Mouse (Mus musculus) CH12.LX (cell line): ENCODE data around the gene Cyp3a13. TPM values are rescaled to one million over a fixed set of nuclear protein-coding genes. Genes with fewer than 3 reads are reported as not detected.

Experiments used
- DNase-seq: peaks from one replicate; pipeline ENCODE4 v3.0.0-alpha.2; 2013; ENCODE audit errors: extremely low read depth
- H3K27ac ChIP-seq: 2 replicates; pipeline ENCODE4 v1.5.1; 2012; ENCODE audit warnings: low read depth, mild to moderate bottlenecking, control low read depth, moderate library complexity; ENCODE audit not compliant: insufficient read depth
- H3K27me3 ChIP-seq: replicated peaks from 2 replicates; pipeline ENCODE3; 2012; ENCODE audit warnings: inconsistent platforms
- H3K36me3 ChIP-seq, 2 experiments: replicated peaks in 1 of 2; 2 replicates each; pipeline versions ENCODE3 to v1.6.1; 2012; ENCODE audit warnings: inconsistent platforms in 1 of 2, low read length in 1 of 2, mild to moderate bottlenecking in 1 of 2, mixed read lengths in 1 of 2, moderate library complexity in 1 of 2; ENCODE audit not compliant: control insufficient read depth in 1 of 2, insufficient read depth in 1 of 2
- H3K4me1 ChIP-seq, 2 experiments: 2 replicates each; pipeline ENCODE4 v1.6.1; 2012; ENCODE audit warnings: inconsistent platforms in 1 of 2, moderate library complexity in 1 of 2; ENCODE audit not compliant: insufficient read depth in 2 of 2, control insufficient read depth in 1 of 2
- H3K4me2 ChIP-seq: 2 replicates; pipeline ENCODE4 v1.6.1; 2012; ENCODE audit warnings: low read depth, mild to moderate bottlenecking, control low read depth; ENCODE audit not compliant: poor library complexity, insufficient read depth, severe bottlenecking
- H3K4me3 ChIP-seq, 3 experiments: fragments of 150-350 bp in 1 of 3; sonication (generic) in 1 of 3; replicated peaks in 1 of 3; 2 replicates each; pipeline versions ENCODE3 to v1.5.1; 2011 to 2012; ENCODE audit warnings: low read depth in 2 of 3, low read length in 2 of 3, mild to moderate bottlenecking in 2 of 3, moderate library complexity in 2 of 3, control low read depth in 1 of 3, improper control_type of control experiment in 1 of 3, inconsistent platforms in 1 of 3, mixed read lengths in 1 of 3; ENCODE audit not compliant: poor library complexity in 1 of 3
- H3K79me2 ChIP-seq: replicated peaks from 2 replicates; pipeline ENCODE4 v1.6.1; 2012; ENCODE audit warnings: mild to moderate bottlenecking, moderate library complexity; ENCODE audit not compliant: control insufficient read depth, poor library complexity, insufficient read depth, severe bottlenecking; ENCODE audit errors: extremely low read depth
- H3K9ac ChIP-seq: 2 replicates; pipeline ENCODE4 v1.6.1; 2012; ENCODE audit warnings: low read depth, mild to moderate bottlenecking, control low read depth, moderate library complexity; ENCODE audit not compliant: insufficient read depth
- H3K9me3 ChIP-seq: replicated peaks from 2 replicates; pipeline ENCODE3; 2012; ENCODE audit warnings: low read length, inconsistent platforms, mixed read lengths
- BHLHE40 ChIP-seq: IDR thresholded peaks from 2 replicates; pipeline ENCODE4 v1.6.1; 2011; ENCODE audit warnings: mild to moderate bottlenecking, low read depth, low read length, improper control_type of control experiment
- CTCF ChIP-seq, 2 experiments: IDR thresholded peaks in 1 of 2; conservative IDR thresholded peaks in 1 of 2; 2 replicates each; pipeline ENCODE4 v1.5.1; 2011 to 2012; ENCODE audit warnings: low read depth in 2 of 2, low read length in 2 of 2, improper control_type of control experiment in 1 of 2, inconsistent platforms in 1 of 2, mild to moderate bottlenecking in 1 of 2, moderate library complexity in 1 of 2
- E2F4 ChIP-seq: IDR thresholded peaks from 2 replicates; pipeline ENCODE4 v1.6.1; 2011; ENCODE audit warnings: low read depth, low read length, improper control_type of control experiment; ENCODE audit not compliant: insufficient replicate concordance
- HCFC1 ChIP-seq: IDR thresholded peaks from 2 replicates; pipeline ENCODE4 v1.6.1; 2012; ENCODE audit warnings: low read depth, mild to moderate bottlenecking, inconsistent platforms, low read length, improper control_type of control experiment
- IRF4 ChIP-seq: IDR thresholded peaks from 2 replicates; pipeline ENCODE4 v1.6.1; 2014; ENCODE audit warnings: low read depth, mild to moderate bottlenecking, inconsistent platforms, low read length, improper control_type of control experiment
- JUN ChIP-seq: IDR thresholded peaks from 2 replicates; pipeline ENCODE4 v1.6.1; 2011; ENCODE audit warnings: low read depth, mild to moderate bottlenecking, low read length, improper control_type of control experiment, moderate library complexity; ENCODE audit not compliant: insufficient read depth
- MAZ ChIP-seq: IDR thresholded peaks from 2 replicates; pipeline ENCODE4 v1.6.1; 2012; ENCODE audit warnings: low read depth, mild to moderate bottlenecking, inconsistent platforms, low read length, improper control_type of control experiment, moderate library complexity
- MEF2A ChIP-seq: IDR thresholded peaks from 2 replicates; pipeline ENCODE4 v1.6.1; 2014; ENCODE audit warnings: low read depth, mild to moderate bottlenecking, inconsistent platforms, low read length, improper control_type of control experiment, borderline replicate concordance
- MXI1 ChIP-seq: IDR thresholded peaks from 2 replicates; pipeline ENCODE4 v1.6.1; 2011; ENCODE audit warnings: mild to moderate bottlenecking, low read depth, low read length, improper control_type of control experiment
- MYC ChIP-seq: IDR thresholded peaks from 2 replicates; pipeline ENCODE4 v1.6.1; 2011; ENCODE audit warnings: low read depth, mild to moderate bottlenecking, improper control_type of control experiment, low read length
- NELFE ChIP-seq: IDR thresholded peaks from 2 replicates; pipeline ENCODE4 v1.6.1; 2011; ENCODE audit warnings: low read depth, low read length, improper control_type of control experiment
- NRF1 ChIP-seq: IDR thresholded peaks from 2 replicates; pipeline ENCODE4 v1.6.1; 2014; ENCODE audit warnings: low read depth, mild to moderate bottlenecking, inconsistent platforms, low read length, improper control_type of control experiment, moderate library complexity
- PAX5 ChIP-seq: IDR thresholded peaks from 2 replicates; pipeline ENCODE4 v1.6.1; 2012; ENCODE audit warnings: low read length, inconsistent platforms, mixed read lengths
- POLR2A ChIP-seq: IDR thresholded peaks from 2 replicates; pipeline ENCODE4 v1.6.1; 2011; ENCODE audit warnings: low read depth, mild to moderate bottlenecking, improper control_type of control experiment, low read length
- POLR2AphosphoS2 ChIP-seq: IDR thresholded peaks from 2 replicates; pipeline ENCODE4 v1.6.1; 2011; ENCODE audit warnings: low read depth, low read length, improper control_type of control experiment
- RAD21 ChIP-seq: IDR thresholded peaks from 2 replicates; pipeline ENCODE4 v1.6.1; 2011; ENCODE audit warnings: low read depth, mild to moderate bottlenecking, low read length, improper control_type of control experiment, moderate library complexity
- SIN3A ChIP-seq: IDR thresholded peaks from 2 replicates; pipeline ENCODE4 v1.6.1; 2012; ENCODE audit warnings: low read length, improper control_type of control experiment, inconsistent platforms
- SMC3 ChIP-seq: IDR thresholded peaks from 2 replicates; pipeline ENCODE4 v1.6.1; 2011; ENCODE audit warnings: low read depth, low read length, improper control_type of control experiment
- TBP ChIP-seq: conservative IDR thresholded peaks from 2 replicates; pipeline ENCODE4 v1.6.1; 2011; ENCODE audit warnings: low read depth, low read length, improper control_type of control experiment
- TCF12 ChIP-seq: IDR thresholded peaks from 2 replicates; pipeline ENCODE4 v1.6.1; 2014; ENCODE audit warnings: low read depth, mild to moderate bottlenecking, inconsistent platforms, low read length, improper control_type of control experiment
- UBTF ChIP-seq: IDR thresholded peaks from 2 replicates; pipeline ENCODE4 v1.6.1; 2012; ENCODE audit warnings: low read depth, mild to moderate bottlenecking, inconsistent platforms, low read length, improper control_type of control experiment, moderate library complexity
- USF1 ChIP-seq: IDR thresholded peaks from 2 replicates; pipeline ENCODE4 v1.6.1; 2014; ENCODE audit warnings: low read depth, mild to moderate bottlenecking, inconsistent platforms, low read length, improper control_type of control experiment
- USF2 ChIP-seq: conservative IDR thresholded peaks from 2 replicates; pipeline ENCODE4 v1.6.1; 2011; ENCODE audit warnings: low read depth, low read length, improper control_type of control experiment
- ZC3H11A ChIP-seq: IDR thresholded peaks from 2 replicates; pipeline ENCODE4 v1.6.1; 2012; ENCODE audit warnings: low read depth, mild to moderate bottlenecking, inconsistent platforms, low read length, improper control_type of control experiment
- ZKSCAN1 ChIP-seq: IDR thresholded peaks from 2 replicates; pipeline ENCODE4 v1.6.1; 2012; ENCODE audit warnings: low read depth, inconsistent platforms, low read length, improper control_type of control experiment, borderline replicate concordance
- ZMIZ1 ChIP-seq: IDR thresholded peaks from 2 replicates; pipeline ENCODE4 v1.6.1; 2012; ENCODE audit warnings: low read depth, mild to moderate bottlenecking, inconsistent platforms, low read length, improper control_type of control experiment
- ZNF384 ChIP-seq: IDR thresholded peaks from 2 replicates; pipeline ENCODE4 v1.6.1; 2012; ENCODE audit warnings: low read depth, low read length, improper control_type of control experiment, inconsistent platforms
- dilution Hi-C: fragments of 300-500 bp; cut with MboI; formaldehyde crosslinking; loops from 2 replicates; pipeline ENCODE4 v1.14.3; 2020; ENCODE audit warnings: low sequenced_read_pairs; ENCODE audit not compliant: extremely low pct_unique_long_range_greater_than_20kb, extremely low pct_ligation_motif_present
- in situ Hi-C: fragments of 300-500 bp; cut with MboI; formaldehyde crosslinking; loops from 3 replicates; pipeline ENCODE4 v1.14.3; 2019; ENCODE audit warnings: low sequenced_read_pairs, low pct_ligation_motif_present, low pct_unique_long_range_greater_than_20kb, mixed read lengths
- polyA plus RNA-seq: library from polyadenylated mRNA; unstranded; fragments of >175 nt; gene quantifications from 2 replicates; pipeline ENCODE4 v1.2.1, GENCODE M21; 2012; ENCODE audit warnings: low read depth; ENCODE audit not compliant: insufficient read length
- total RNA-seq, 2 experiments: library from RNA; depleted of rRNA; stranded (reverse); fragments of 300-350 nt in 1 of 2; fragments of >200 nt in 1 of 2; gene quantifications; 2 replicates each; pipeline ENCODE4 v1.2.3; 2012 to 2014

Gene Cyp3a13
- total and polyA plus RNA-seq, 3 experiments, result 0.16 TPM; not detected in 2

DNA sequence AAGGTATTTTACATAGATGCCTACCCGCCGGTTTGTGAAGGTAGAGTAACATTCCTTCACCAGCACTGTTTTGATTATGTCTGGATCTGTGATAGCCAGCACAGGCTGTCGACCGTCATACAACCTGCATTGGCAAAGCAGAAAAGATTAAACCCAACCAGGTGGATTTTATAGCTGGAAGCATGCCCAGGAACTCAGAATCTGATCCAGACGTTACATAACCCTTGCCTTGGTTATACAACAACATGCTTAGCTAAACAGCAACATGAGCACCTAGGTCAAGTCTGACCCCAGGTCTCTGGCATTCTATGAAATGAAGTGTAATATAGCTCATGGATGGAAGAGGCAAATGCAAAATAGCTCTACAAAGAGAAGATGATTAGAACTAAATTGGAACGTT lies 5.9 kb downstream of the Cyp3a13 start:
- Histone ChIP-seq H3K27me3 (no peaks in the 10 kb centered on the region), H3K9me3 (no peaks in the 10 kb centered on the region), H3K9ac (no peak overlapping the region), H3K4me2 (no peak overlapping the region), H3K4me1 (peaks cover 2 to 14% of the 10 kb centered on the region in 2 experiments; a peak in 2 of 4 replicates), H3K4me3 (no peak overlapping the region), H3K79me2 (no peaks in the 10 kb centered on the region), H3K36me3 (no peaks in the 10 kb centered on the region), H3K27ac (no peak overlapping the region)
- in situ Hi-C loops, result no loop called here
- DNase-seq, result no peak
- dilution Hi-C loops, result no loop called here
- TF ChIP-seq IRF4 (no peak), MXI1 (no peak), TCF12 (no peak), NRF1 (no peak), MEF2A (no peak), ZKSCAN1 (no peak), POLR2AphosphoS2 (no peak), MAZ (no peak), ZNF384 (no peak), NELFE (no peak), USF1 (no peak), SIN3A (no peak), E2F4 (no peak), ZMIZ1 (no peak), SMC3 (no peak), UBTF (no peak), BHLHE40 (no peak)

DNA sequence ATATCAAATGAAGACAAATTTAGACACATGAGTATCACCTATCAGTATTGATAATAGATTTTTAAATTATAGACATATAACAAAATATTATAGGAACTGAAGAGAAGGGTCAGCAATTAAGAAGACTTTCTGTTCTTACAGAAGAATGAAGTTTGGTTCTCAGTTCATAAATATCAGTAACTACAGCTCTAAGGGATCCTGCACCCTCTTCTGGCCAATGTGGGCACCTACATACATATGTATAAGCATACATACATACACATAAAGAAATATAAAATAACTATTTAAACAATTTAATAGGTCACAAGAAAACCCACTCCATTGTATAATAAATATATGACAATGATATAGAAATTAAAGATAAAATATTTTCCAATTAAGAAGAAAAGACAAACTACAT lies 6.9 kb downstream of the Cyp3a13 start:
- Histone ChIP-seq H3K4me1 (peaks cover 2 to 14% of the 10 kb centered on the region in 2 experiments; a peak in 2 of 4 replicates), H3K4me2 (no peak overlapping the region), H3K9me3 (no peaks in the 10 kb centered on the region), H3K27me3 (no peaks in the 10 kb centered on the region), H3K4me3 (no peak overlapping the region), H3K9ac (no peak overlapping the region), H3K36me3 (no peaks in the 10 kb centered on the region)
- in situ Hi-C loops, result no loop called here
- no peak for DNase-seq
- dilution Hi-C loops, result no loop called here
- TF ChIP-seq NRF1, result no peak
- no peak for TF ChIP-seq PAX5
- TF ChIP-seq POLR2A, result no peak
- no peak for TF ChIP-seq IRF4
- TF ChIP-seq ZC3H11A, result no peak
- TF ChIP-seq SIN3A, result no peak
- no peak for TF ChIP-seq HCFC1
- TF ChIP-seq ZNF384, result no peak
- peak in 1 of 2 experiments; percentile 57; a peak in 2 of 4 replicates for TF ChIP-seq CTCF (conservative IDR thresholded peaks at IDR 0.05 in 1 of 2, IDR thresholded peaks at IDR 0.05 in 1 of 2; ENCODE audit: low read depth in 2 of 2, low read length in 2 of 2)
- peak; percentile 38 for TF ChIP-seq SMC3
- no peak for TF ChIP-seq USF2
- no peak for TF ChIP-seq MYC
- peak; percentile 38 for TF ChIP-seq RAD21
- no peak for TF ChIP-seq JUN
- TF ChIP-seq TBP, result no peak
- TF ChIP-seq, all 38 proteins: peak for 3
- Histone ChIP-seq H3K27ac (no peak overlapping the region), H3K79me2 (no peaks in the 10 kb centered on the region)
